Mouse (Mus musculus) gastrocnemius, postnatal 14 days (tissue): Measurements from ENCODE around the gene Tmod3. TPM values are rescaled to one million over a fixed set of nuclear protein-coding genes. Genes with fewer than 3 reads are reported as not detected.
"Not testable (repeated sequence)": the region's sequence is repeated elsewhere in the genome, so short reads cannot be mapped to it uniquely, and the experiment has no call there.

ENCODE experiments used
- DNase-seq: peaks from one replicate; pipeline ENCODE4 v3.0.0; 2021; ENCODE audit warnings: mixed read lengths
- intact Hi-C: fragments of 180-260 bp; cut with DNase I; formaldehyde crosslinking; loops from one replicate; pipeline ENCODE4 v1.15.1; 2025; ENCODE audit warnings: low total_unique reads
- total RNA-seq, 2 experiments: library from RNA; stranded (reverse); gene quantifications; 2 replicates each; pipeline ENCODE4 v1.2.3; 2021

Tmod3 gene
- total RNA-seq, 2 experiments from 2014 or later = 30.9 to 35.2 TPM

GRCm38 (mm10) chr9:75560353-75560752, 896 bp upstream of the Tmod3 start:
- DNase-seq = no peak
- intact Hi-C loops = no loop called here

- intact Hi-C loops = no loop called here
- DNase-seq = peak; percentile 26
Observed at GRCm38 (mm10) chr9:75558812-75559511, 495 bp downstream of the Tmod3 start.

GRCm38 (mm10) chr9:75558360-75558759, 1.1 kb downstream of the Tmod3 start:
- intact Hi-C loops = no loop called here
- DNase-seq = no peak

GRCm38 (mm10) chr9:75553719-75554118, 5.7 kb downstream of the Tmod3 start:
- DNase-seq = no peak
- intact Hi-C loops = no loop called here

- DNase-seq = no peak
- intact Hi-C loops = no loop called here
Observed at GRCm38 (mm10) chr9:75551342-75551741, 8.1 kb downstream of the Tmod3 start.

- no peak for DNase-seq
- intact Hi-C loops = no loop called here
Observed at GRCm38 (mm10) chr9:75549010-75549409, 10.4 kb downstream of the Tmod3 start.

- intact Hi-C loops = no loop called here
- DNase-seq = peak; percentile 90
Observed at GRCm38 (mm10) chr9:75546885-75547553, 12.4 kb downstream of the Tmod3 start.

GRCm38 (mm10) chr9:75545514-75545913, 13.9 kb downstream of the Tmod3 start:
- intact Hi-C loops = no loop called here
- no peak for DNase-seq

- intact Hi-C loops = no loop called here
Observed at GRCm38 (mm10) chr9:75541497-75541896, 18.0 kb downstream of the Tmod3 start.

GRCm38 (mm10) chr9:75536422-75536821, 23.0 kb downstream of the Tmod3 start:
- DNase-seq = no peak
- intact Hi-C loops = no loop called here

More at GRCm38 (mm10) chr9:75541497-75541896, 18.0 kb downstream of the Tmod3 start:
- no peak for DNase-seq

- intact Hi-C loops = no loop called here
- no peak for DNase-seq
Observed at GRCm38 (mm10) chr9:75534431-75534962, 25.0 kb downstream of the Tmod3 start.

- DNase-seq, intact Hi-C loops: not testable (repeated sequence)
Observed at GRCm38 (mm10) chr9:75532989-75533388, 26.5 kb downstream of the Tmod3 start.

GRCm38 (mm10) chr9:75532461-75532860, 27.0 kb downstream of the Tmod3 start:
- intact Hi-C loops = no loop called here
- DNase-seq = no peak

GRCm38 (mm10) chr9:75529358-75529757, 30.1 kb downstream of the Tmod3 start:
- no peak for DNase-seq
- intact Hi-C loops = no loop called here

- intact Hi-C loops = no loop called here
- DNase-seq = no peak
Observed at GRCm38 (mm10) chr9:75528096-75528495, 31.4 kb downstream of the Tmod3 start.

- peak; percentile 17 for DNase-seq
- intact Hi-C loops = no loop called here
Observed at GRCm38 (mm10) chr9:75527368-75528059, 31.9 kb downstream of the Tmod3 start.

- intact Hi-C loops = no loop called here
- DNase-seq = no peak
Observed at GRCm38 (mm10) chr9:75523646-75524045, 35.8 kb downstream of the Tmod3 start.

GRCm38 (mm10) chr9:75522217-75522616, 37.2 kb downstream of the Tmod3 start:
- intact Hi-C loops = no loop called here
- no peak for DNase-seq

- peak; percentile 30 for DNase-seq
- intact Hi-C loops = no loop called here
Observed at GRCm38 (mm10) chr9:75521788-75522187, 37.7 kb downstream of the Tmod3 start.

GRCm38 (mm10) chr9:75520940-75521339, 38.5 kb downstream of the Tmod3 start:
- intact Hi-C loops = no loop called here
- DNase-seq = no peak
